Mouse (Mus musculus) lung, postnatal 0 days (tissue): Measurements from ENCODE around the gene Skp1a.

ENCODE experiments used
- CTCF ChIP-seq: IDR thresholded peaks from 2 replicates; pipeline ENCODE4 v1.5.1; 2016; ENCODE audit warnings: antibody characterized with exemption, mild to moderate bottlenecking
- EP300 ChIP-seq: IDR thresholded peaks from 2 replicates; pipeline ENCODE4 v1.6.1; 2016; ENCODE audit warnings: antibody characterized with exemption, mild to moderate bottlenecking, control low read depth

DNA sequence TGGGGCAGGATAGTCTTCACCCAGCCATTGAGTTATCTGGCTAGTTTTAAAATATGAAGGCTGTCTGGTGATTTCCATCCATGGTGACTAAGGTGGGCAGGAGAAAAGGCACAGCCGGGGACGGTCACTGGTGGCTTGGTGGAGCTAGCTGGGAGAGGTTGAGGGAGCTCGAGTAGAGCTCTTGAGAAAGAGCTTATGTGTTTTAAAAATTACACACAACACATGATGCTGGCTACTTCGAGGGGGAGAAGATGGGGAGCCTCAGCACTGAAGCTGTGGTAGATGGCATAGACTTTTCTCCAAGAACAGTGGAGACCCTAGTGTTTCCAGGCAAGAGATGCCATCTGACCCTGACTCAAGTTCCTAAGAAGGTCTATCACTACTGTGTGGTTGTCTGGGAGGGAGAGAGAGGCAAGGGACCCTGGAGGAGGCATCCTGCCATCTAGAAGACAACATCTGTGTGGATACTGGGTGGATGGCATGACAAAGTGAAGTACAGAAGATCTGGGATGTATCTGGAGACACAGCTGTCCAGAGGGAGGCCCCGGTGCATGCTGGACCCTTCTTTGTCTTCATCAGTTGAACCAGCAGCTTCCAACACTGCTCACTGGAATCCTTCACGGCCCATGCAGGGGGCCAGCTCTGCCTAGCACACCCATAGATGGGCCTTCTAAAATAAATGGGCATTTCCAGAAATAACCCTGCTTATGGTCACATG is 45.8 kb downstream of the Skp1a start:
- no peak for TF ChIP-seq CTCF
- TF ChIP-seq EP300 = no peak
